Mouse (Mus musculus) Patski (cell line): ENCODE measurements around the gene Dbndd1. TPM values are rescaled to one million over a fixed set of nuclear protein-coding genes. Genes with fewer than 3 reads are reported as not detected.
"Not testable (repeated sequence)": the region's sequence is repeated elsewhere in the genome, so short reads cannot be mapped to it uniquely, and the experiment has no call there.

Experiments
- ATAC-seq: fragments of 100-300 bp; one replicate; pipeline ENCODE4 v1.8.0; 2021
- CTCF ChIA-PET: fragments of 350-600 bp; sonication (Branson Sonifier 250); formaldehyde crosslinking; loops from one replicate; lab custom pipeline; 2022; ENCODE audit warnings: inconsistent platforms; lab: Charles Lee
- POLR2A ChIA-PET: fragments of 350-600 bp; sonication (Branson Sonifier 250); formaldehyde crosslinking; loops from one replicate; lab custom pipeline; 2022; ENCODE audit warnings: antibody characterized with exemption, inconsistent platforms; lab: Charles Lee
- DNase-seq: peaks from one replicate; pipeline ENCODE4 v3.0.0-alpha.2; 2011; ENCODE audit warnings: low read depth, low spot score
- H3K27me3 ChIP-seq: fragments of 371-371 bp; one replicate; pipeline ENCODE4 v1.5.1; 2021
- CTCF ChIP-seq: fragments of 100-300 bp; IDR thresholded peaks from one replicate; pipeline ENCODE4 v1.5.1; 2021
- in situ Hi-C: fragments of 300-500 bp; cut with MboI; formaldehyde crosslinking; loops from 3 replicates; pipeline ENCODE4 v1.11.1; 2018; ENCODE audit warnings: low pct_unique_long_range_greater_than_20kb, mixed read lengths
- polyA plus RNA-seq: library from polyadenylated mRNA; unstranded; gene quantifications from one replicate; pipeline ENCODE4 v1.2.3, GENCODE M21; 2021

Gene Dbndd1
- 12.1 TPM for polyA plus RNA-seq

- H3K27me3 ChIP-seq: no peaks in the 10 kb centered on the region
- TF ChIP-seq CTCF: no peak
- in situ Hi-C loops: no loop called here
- ChIA-PET CTCF (interaction anchor here (0.7 to 1.9 kb wide), 3 partner anchors 9 to 72 kb away, joined by 3 to 7 read pairs (median 3); no protein-coding TSS in a partner anchor), POLR2A (interaction anchor here (0.7 to 2.2 kb wide), 3 partner anchors 16 to 36 kb away, joined by 3 to 9 read pairs (median 3); partner anchors contain the start of gene Afg3l1)
- no peak for DNase-seq
- peak; percentile 23 for ATAC-seq
Observed at GRCm38 (mm10) chr8:123514781-123515539, at the start of gene Dbndd1. Dbndd1 (minus strand) TSS chr8:123515463.

- DNase-seq, in situ Hi-C loops, CTCF ChIA-PET, POLR2A ChIA-PET, H3K27me3 ChIP-seq, ATAC-seq: not testable (repeated sequence)
Observed at GRCm38 (mm10) chr8:123564221-123564620, 49.0 kb upstream of the Dbndd1 start.

- CTCF ChIA-PET, POLR2A ChIA-PET, in situ Hi-C loops, ATAC-seq, H3K27me3 ChIP-seq, DNase-seq: not testable (repeated sequence)
Observed at GRCm38 (mm10) chr8:123537641-123538040, 22.4 kb upstream of the Dbndd1 start.

- DNase-seq: no peak
- H3K27me3 ChIP-seq: no peaks in the 10 kb centered on the region
- POLR2A ChIA-PET: no interaction called here
- CTCF ChIA-PET: no interaction called here
- no peak for TF ChIP-seq CTCF
- ATAC-seq: no peak
- in situ Hi-C loops: no loop called here
Observed at GRCm38 (mm10) chr8:123536990-123537380, 21.7 kb upstream of the Dbndd1 start.

DNA sequence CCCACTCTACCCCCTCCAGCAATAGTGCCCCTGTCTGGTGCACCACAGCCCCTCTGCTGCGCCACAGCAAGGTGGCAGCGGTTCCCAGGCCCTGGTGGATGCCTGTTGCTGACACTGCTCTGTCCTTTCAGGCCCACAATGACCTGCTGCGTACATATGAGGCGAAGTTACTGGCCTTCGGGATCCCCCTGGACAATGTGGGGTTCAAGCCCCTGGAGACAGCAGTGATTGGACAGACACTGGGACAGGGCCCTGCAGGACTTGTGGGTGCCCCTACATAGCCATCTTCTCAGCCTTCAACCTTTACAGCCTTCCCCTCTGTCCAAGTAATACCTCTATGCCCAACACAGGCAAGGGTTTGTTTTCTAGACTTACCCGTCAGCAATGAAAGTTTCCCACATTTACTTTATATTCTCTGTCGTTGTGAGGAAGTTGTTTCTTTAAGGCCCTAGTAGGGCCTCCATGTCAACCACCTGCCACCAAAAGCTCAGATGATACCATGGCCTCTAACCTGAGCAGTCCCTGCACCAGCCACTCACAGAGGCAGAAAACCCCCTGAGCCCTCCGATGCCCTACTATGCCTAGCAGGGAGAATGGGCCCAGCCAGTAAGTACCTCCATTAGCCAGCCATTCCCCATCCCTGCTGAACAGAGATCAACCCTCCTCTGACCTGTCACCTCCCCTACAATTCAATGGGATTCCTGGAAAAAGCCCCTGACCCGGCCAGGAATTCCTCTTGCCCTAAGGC, 21.2 kb upstream of the Dbndd1 start:
- DNase-seq (no peak), ATAC-seq (no peak)
- H3K27me3 ChIP-seq: no peaks in the 10 kb centered on the region
- in situ Hi-C loops: no loop called here
- ChIA-PET CTCF (interaction anchor here (0.8 kb wide), 1 partner anchor 53 kb away, joined by 3 read pairs; no protein-coding TSS in a partner anchor), POLR2A (no interaction called here)
- TF ChIP-seq CTCF: no peak

- no peak for TF ChIP-seq CTCF
- POLR2A ChIA-PET: no interaction called here
- no peak for ATAC-seq
- in situ Hi-C loops: no loop called here
- H3K27me3 ChIP-seq: no peaks in the 10 kb centered on the region
- CTCF ChIA-PET: no interaction called here
- DNase-seq: no peak
Observed at GRCm38 (mm10) chr8:123527720-123528489, 12.6 kb upstream of the Dbndd1 start.

DNA sequence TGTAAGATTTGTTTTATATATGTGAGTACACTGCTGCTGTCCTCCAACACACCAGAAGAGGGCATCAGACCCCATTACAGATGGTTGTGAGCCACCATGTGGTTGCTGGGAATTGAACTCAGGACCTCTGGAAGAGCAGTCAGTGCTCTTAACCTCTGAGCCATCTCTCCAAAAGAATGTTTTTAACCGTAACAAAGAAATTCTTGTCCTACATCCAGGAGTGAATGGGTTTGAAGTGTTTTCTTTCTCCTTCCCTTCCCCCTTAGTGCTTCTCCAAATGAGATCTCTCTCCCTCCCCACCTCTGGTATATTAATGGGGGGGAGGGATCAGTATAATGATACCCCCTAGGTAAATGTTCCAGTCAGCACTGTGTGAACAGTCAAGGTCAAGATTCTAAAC, 4.8 kb upstream of the Dbndd1 start:
- CTCF ChIA-PET, POLR2A ChIA-PET, ATAC-seq, H3K27me3 ChIP-seq, in situ Hi-C loops, DNase-seq: not testable (repeated sequence)

- DNase-seq (peak; percentile 68), ATAC-seq (peak; percentile 49)
- TF ChIP-seq CTCF: no peak
- CTCF ChIA-PET: interaction anchor here (0.8 to 1.1 kb wide), 2 partner anchors 17 to 110 kb away, joined by 3 read pairs; no protein-coding TSS in a partner anchor
- no peaks in the 10 kb centered on the region for H3K27me3 ChIP-seq
- in situ Hi-C loops: no loop called here
- POLR2A ChIA-PET: no interaction called here
Observed at GRCm38 (mm10) chr8:123518667-123519066, 3.4 kb upstream of the Dbndd1 start, which contains the start of gene Gas8. Gas8 (plus strand) TSS chr8:123518834.

GRCm38 (mm10) chr8:123518172-123518571, 2.9 kb upstream of the Dbndd1 start:
- no peaks in the 10 kb centered on the region for H3K27me3 ChIP-seq
- POLR2A ChIA-PET: no interaction called here
- in situ Hi-C loops: no loop called here
- CTCF ChIA-PET: interaction anchor here (0.8 to 1.1 kb wide), 2 partner anchors 17 to 110 kb away, joined by 3 read pairs; no protein-coding TSS in a partner anchor
- ATAC-seq (no peak), DNase-seq (no peak)
- TF ChIP-seq CTCF: no peak

GRCm38 (mm10) chr8:123516596-123516995, 1.3 kb upstream of the Dbndd1 start:
- in situ Hi-C loops: no loop called here
- TF ChIP-seq CTCF: no peak
- ATAC-seq (peak; percentile 24), DNase-seq (peak; percentile 99)
- CTCF ChIA-PET: interaction anchor here (0.8 to 1.9 kb wide), 3 partner anchors 16 to 34 kb away, joined by 4 to 7 read pairs (median 4); no protein-coding TSS in a partner anchor
- H3K27me3 ChIP-seq: no peaks in the 10 kb centered on the region
- POLR2A ChIA-PET: interaction anchor here (0.9 to 2.2 kb wide), 2 partner anchors 12 to 38 kb away, joined by 3 to 9 read pairs; partner anchors contain the start of gene Afg3l1
